Mouse (Mus musculus) liver, postnatal 0 days (tissue): ENCODE results near the gene Ccdc155. TPM values are rescaled to one million over a fixed set of nuclear protein-coding genes. Genes with fewer than 3 reads are reported as not detected.

Experiments
- ATAC-seq: fragments of 200-750 bp; cut with Nextera tagmentation; 2 replicates; pipeline ENCODE4 v1.8.0; 2017; ENCODE audit warnings: mild to moderate bottlenecking, moderate library complexity
- DNase-seq: peaks from one replicate; pipeline ENCODE4 v3.0.0-alpha.2; 2016
- H3K27ac ChIP-seq: fragments of 300-500 bp; sonication (generic); 2 replicates; pipeline ENCODE4 v1.5.1; 2014; ENCODE audit warnings: antibody characterized with exemption, moderate library complexity, mild to moderate bottlenecking, low read depth
- H3K27me3 ChIP-seq: fragments of 300-500 bp; sonication (generic); 2 replicates; pipeline ENCODE4 v1.6.1; 2014; ENCODE audit warnings: low read length, control low read depth, mixed read lengths; ENCODE audit not compliant: insufficient read depth
- H3K36me3 ChIP-seq: fragments of 300-500 bp; sonication (generic); replicated peaks from 2 replicates; pipeline ENCODE4 v1.6.1; 2014; ENCODE audit warnings: mild to moderate bottlenecking, control low read depth, low read length, moderate library complexity, mixed read lengths; ENCODE audit not compliant: insufficient read depth
- H3K4me1 ChIP-seq: fragments of 300-500 bp; sonication (generic); 2 replicates; pipeline ENCODE4 v1.6.1; 2014; ENCODE audit warnings: antibody characterized with exemption, mild to moderate bottlenecking, control low read depth; ENCODE audit not compliant: insufficient read depth
- H3K4me2 ChIP-seq: fragments of 300-500 bp; sonication (generic); 2 replicates; pipeline ENCODE4 v1.6.1; 2014; ENCODE audit warnings: low read depth, mild to moderate bottlenecking, low read length, moderate library complexity, mixed read lengths
- H3K4me3 ChIP-seq: fragments of 300-500 bp; sonication (generic); 2 replicates; pipeline ENCODE4 v1.5.1; 2014; ENCODE audit warnings: low read depth, low read length
- H3K9ac ChIP-seq: fragments of 300-500 bp; sonication (generic); replicated peaks from 2 replicates; pipeline ENCODE4 v1.6.1; 2014; ENCODE audit warnings: mild to moderate bottlenecking, moderate library complexity
- H3K9me3 ChIP-seq: fragments of 300-500 bp; sonication (generic); 2 replicates; pipeline ENCODE4 v1.6.1; 2016; ENCODE audit warnings: mild to moderate bottlenecking, control low read depth, low read length, mixed read lengths
- CTCF ChIP-seq: sonication (generic); IDR thresholded peaks from 2 replicates; pipeline ENCODE4 v1.5.1; 2016; ENCODE audit warnings: antibody characterized with exemption, low read depth
- EP300 ChIP-seq: IDR thresholded peaks from 2 replicates; pipeline ENCODE4 v1.6.1; 2016; ENCODE audit warnings: antibody characterized with exemption, low read depth, mild to moderate bottlenecking
- WGBS: fragments of 180-500 bp; shearing (Covaris S2); extraction: QIAGEN DNeasy Blood & Tissue Kit; methylation state at CpG from one replicate; pipeline ENCODE4 v1.1.7; 2014; ENCODE audit not compliant: insufficient replicate concordance; 5-methylcytosine and 5-hydroxymethylcytosine counted together
- polyA plus RNA-seq: library from polyadenylated mRNA; unstranded; fragments of >200 nt; fragmentation: Nextera tagmentation; extraction: Ambion mirVana; gene quantifications from 2 replicates; pipeline ENCODE4 v1.2.1, GENCODE M21; 2015

Ccdc155 gene
- polyA plus RNA-seq, 1 experiment from 2014 or later = not detected

- ATAC-seq (no peak), DNase-seq (no peak)
- 57% methylated on average over 7 of the region's 7 CpGs for WGBS
- H3K9me3 ChIP-seq = no peaks in the 10 kb centered on the region
- TF ChIP-seq EP300 (no peak), CTCF (no peak)
- no peak overlapping the region for H3K4me2 ChIP-seq
- no peak overlapping the region for H3K9ac ChIP-seq
- H3K27me3 ChIP-seq = peaks cover 79% of the 10 kb centered on the region
- no peak overlapping the region for H3K27ac ChIP-seq
- no peak overlapping the region for H3K4me3 ChIP-seq
- no peaks in the 10 kb centered on the region for H3K36me3 ChIP-seq
- H3K4me1 ChIP-seq = peaks cover 7% of the 10 kb centered on the region
Observed at GRCm38 (mm10) chr7:45185921-45186320, 18.8 kb downstream of the Ccdc155 start.

DNA sequence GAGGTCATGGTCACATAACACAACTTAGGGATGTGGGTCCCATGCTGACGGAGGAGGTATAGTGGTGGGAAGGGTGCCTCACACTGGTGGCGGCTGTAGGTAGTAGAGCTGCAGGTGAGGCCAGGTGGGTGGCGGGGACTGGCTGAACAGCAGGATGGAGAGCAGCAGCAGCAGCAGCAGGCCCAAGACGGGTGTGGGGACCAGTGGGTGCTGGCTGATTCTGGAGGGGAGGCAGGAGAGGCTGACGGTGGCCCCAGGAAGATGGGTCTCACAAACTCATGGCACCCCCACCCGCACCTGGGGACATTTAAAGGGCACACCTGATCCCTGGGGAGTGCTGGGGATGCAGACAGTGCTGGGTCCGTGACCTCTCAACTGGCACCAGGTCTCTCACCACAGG, 21.0 kb downstream of the Ccdc155 start:
- no peaks in the 10 kb centered on the region for H3K9me3 ChIP-seq
- no peak overlapping the region for H3K27ac ChIP-seq
- ATAC-seq (no peak), DNase-seq (no peak)
- H3K4me3 ChIP-seq = no peak overlapping the region
- WGBS = 55% methylated on average over 7 of the region's 7 CpGs
- peaks cover 88% of the 10 kb centered on the region for H3K27me3 ChIP-seq
- no peak overlapping the region for H3K9ac ChIP-seq
- no peaks in the 10 kb centered on the region for H3K36me3 ChIP-seq
- peaks cover 7% of the 10 kb centered on the region for H3K4me1 ChIP-seq
- no peak overlapping the region for H3K4me2 ChIP-seq
- no peak for TF ChIP-seq CTCF
- TF ChIP-seq EP300 = no peak

- peak overlapping the region; percentile 27; the same call in 1 of the 2 replicates for H3K4me3 ChIP-seq
- WGBS = 19% methylated on average over 11 of the region's 11 CpGs
- H3K9ac ChIP-seq = no peak overlapping the region
- H3K4me1 ChIP-seq = peaks cover 7% of the 10 kb centered on the region
- no peaks in the 10 kb centered on the region for H3K9me3 ChIP-seq
- no peak for ATAC-seq
- TF ChIP-seq EP300 = no peak
- no peak for TF ChIP-seq CTCF
- H3K4me2 ChIP-seq = peak overlapping the region; percentile 55
- H3K27me3 ChIP-seq = peaks cover 94% of the 10 kb centered on the region
- H3K27ac ChIP-seq = no peak overlapping the region
- DNase-seq = no peak
- no peaks in the 10 kb centered on the region for H3K36me3 ChIP-seq
Observed at GRCm38 (mm10) chr7:45182606-45183005, 22.1 kb downstream of the Ccdc155 start.

DNA sequence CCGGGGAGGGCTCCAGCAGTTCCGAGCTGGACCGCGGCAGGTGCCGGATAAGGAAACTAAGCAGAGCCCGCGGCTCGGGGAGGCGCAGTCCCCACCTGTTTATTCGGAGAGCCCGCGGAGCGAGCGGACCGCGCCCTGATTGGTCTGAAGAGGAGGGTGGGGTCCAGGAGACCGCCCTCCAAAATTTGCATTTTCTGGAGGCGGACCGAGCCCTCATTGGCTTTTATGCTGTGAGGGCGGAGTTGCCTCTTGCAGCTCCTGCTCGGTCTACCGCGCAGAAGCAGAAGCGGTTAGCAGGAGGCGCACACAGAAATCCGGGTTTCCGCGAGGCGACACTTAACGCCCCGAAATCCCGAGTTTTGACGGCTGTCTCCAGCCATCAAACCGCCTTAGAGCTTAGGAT, 22.5 kb downstream of the Ccdc155 start:
- Histone ChIP-seq H3K4me3 (peak overlapping the region; percentile 27; the same call in 1 of the 2 replicates), H3K27ac (no peak overlapping the region), H3K36me3 (no peaks in the 10 kb centered on the region), H3K9me3 (no peaks in the 10 kb centered on the region), H3K4me1 (peaks cover 7% of the 10 kb centered on the region), H3K9ac (no peak overlapping the region), H3K27me3 (peaks cover 96% of the 10 kb centered on the region), H3K4me2 (peak overlapping the region; percentile 55)
- TF ChIP-seq CTCF (no peak), EP300 (no peak)
- DNase-seq (peak; percentile 90), ATAC-seq (peak; percentile 94)
- WGBS = under 1% methylated on average over 34 of the region's 34 CpGs

DNA sequence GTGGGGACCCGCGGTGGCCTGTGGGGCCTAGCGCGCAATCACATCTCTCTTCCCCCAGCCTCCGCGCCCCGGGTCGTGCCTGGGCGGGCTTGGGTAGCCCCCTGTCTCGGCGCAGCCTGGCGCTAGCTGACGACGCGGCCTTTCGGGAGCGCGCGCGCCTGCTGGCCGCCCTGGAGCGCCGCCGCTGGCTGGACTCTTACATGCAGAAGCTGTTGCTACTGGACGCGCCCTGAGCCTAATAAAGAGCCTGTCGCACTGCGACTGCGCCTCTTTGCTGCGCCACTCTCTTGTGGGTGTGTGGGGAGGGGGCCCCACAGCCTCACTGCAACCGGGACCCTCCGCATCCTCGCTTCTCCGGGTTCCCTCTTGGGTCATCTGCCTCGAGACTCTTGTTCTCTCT, 23.2 kb downstream of the Ccdc155 start:
- peak; percentile 34 for DNase-seq
- H3K36me3 ChIP-seq = no peaks in the 10 kb centered on the region
- no peak overlapping the region for H3K27ac ChIP-seq
- ATAC-seq = peak; percentile 22; the same call in 1 of the 2 replicates
- H3K4me2 ChIP-seq = peak overlapping the region; percentile 55
- H3K4me3 ChIP-seq = 0 out of 2 replicates have a peak overlapping the region, but pooled peaks have one; percentile 1
- H3K9ac ChIP-seq = no peak overlapping the region
- H3K4me1 ChIP-seq = peaks cover 7% of the 10 kb centered on the region
- 9% methylated on average over 23 of the region's 35 CpGs for WGBS
- H3K27me3 ChIP-seq = peaks cover 96% of the 10 kb centered on the region
- no peak for TF ChIP-seq EP300
- TF ChIP-seq CTCF = no peak
- no peaks in the 10 kb centered on the region for H3K9me3 ChIP-seq

DNA sequence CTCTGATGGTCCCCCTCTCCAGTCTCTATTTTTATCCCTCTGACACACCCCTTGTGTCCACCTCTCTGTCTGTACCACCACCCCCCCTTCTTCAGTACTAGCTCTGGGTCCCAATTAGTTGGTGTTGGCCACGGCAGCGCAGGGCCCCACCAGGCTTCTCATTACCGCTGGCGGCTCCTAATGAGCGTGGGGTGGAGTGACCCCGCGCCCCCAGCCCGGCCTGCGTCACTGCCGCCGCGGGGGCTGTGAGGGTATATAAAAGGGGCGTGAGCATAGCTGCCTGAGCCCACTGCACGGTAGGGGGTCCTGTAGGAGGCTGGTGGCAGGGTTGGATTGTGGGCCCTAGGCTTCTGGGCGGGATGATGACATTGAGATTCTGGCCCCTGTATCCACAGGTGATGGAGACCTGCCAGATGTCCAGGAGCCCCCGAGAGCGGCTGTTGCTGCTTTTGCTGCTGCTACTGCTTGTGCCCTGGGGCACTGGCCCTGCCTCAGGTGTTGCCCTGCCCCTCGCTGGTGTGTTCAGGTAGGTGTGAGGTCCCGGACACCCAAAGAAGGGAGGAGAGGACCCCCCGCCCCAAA, 23.7 kb downstream of the Ccdc155 start, which contains the start of gene Pth2:
Gene Pth2, plus strand, starts transcription at position 100 of the 582 bp plus-strand sequence.
- Histone ChIP-seq H3K4me1 (peaks cover 7% of the 10 kb centered on the region), H3K9me3 (no peaks in the 10 kb centered on the region), H3K4me2 (peak within 1 kb of the TSS; percentile 55), H3K4me3 (peak within 1 kb of the TSS; percentile 25; the same call in 1 of the 2 replicates), H3K9ac (no peak within 1 kb of the TSS), H3K27me3 (peaks cover 96% of the 10 kb centered on the region), H3K27ac (no peak within 1 kb of the TSS), H3K36me3 (no peaks in the 10 kb centered on the region)
- TF ChIP-seq EP300 (no peak), CTCF (no peak)
- ATAC-seq = no peak
- WGBS = 28% methylated on average over 18 of the region's 20 CpGs
- no peak for DNase-seq
